Mouse (Mus musculus): ENCODE data around the gene Fbh1. TPM values are rescaled to one million over a fixed set of nuclear protein-coding genes. Genes with fewer than 3 reads are reported as not detected.

Gene Fbh1
- 33.6 TPM for total RNA-seq (2023)

DNA sequence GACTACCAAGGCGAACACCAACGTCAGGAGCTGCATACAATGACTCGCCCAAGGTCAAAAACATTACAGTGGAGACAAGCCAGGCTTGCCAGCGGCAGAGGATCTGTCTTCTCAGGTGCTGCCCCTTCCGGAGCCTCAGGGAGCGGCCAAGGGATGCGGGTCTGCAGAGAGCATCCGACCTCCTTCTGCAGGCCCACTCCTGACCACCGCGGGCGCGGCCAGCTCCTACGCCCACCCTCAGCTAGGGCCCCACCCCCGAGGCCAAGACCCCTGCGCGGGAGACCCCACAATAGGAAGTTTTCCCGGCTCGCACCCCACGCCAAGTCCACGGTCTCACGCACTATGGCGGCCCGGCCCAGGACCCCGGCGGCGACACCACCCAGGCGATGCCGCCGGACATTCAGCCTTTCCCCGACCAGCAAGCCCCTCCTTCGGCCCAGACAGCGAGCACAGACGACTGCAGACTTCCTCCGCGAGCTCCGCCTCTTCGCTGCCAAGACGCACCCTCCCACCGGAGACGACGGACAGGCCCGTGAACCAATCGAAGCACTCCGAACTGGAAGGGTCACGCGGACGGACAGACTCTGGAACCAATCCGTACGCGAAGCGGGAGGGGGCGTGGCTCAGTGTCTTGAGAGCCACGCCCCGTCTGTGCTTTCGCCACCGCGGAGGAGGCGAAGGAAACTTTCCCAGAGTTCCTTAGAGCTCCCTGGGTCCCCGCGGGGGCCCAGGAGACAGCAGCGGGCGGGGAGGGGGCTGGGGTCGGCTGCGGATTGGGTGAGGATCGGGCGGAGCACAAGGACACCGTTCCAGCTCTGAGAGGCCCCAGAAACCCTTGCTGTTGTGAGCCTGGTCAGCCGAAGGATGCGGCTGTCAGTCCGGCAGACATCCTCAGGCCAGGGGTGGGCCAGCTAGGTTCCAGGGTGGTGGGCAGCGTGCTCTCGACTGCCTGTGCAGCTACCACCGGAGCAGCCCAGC, at the start of gene Fbh1, which contains the start of gene Ankrd16:
TSS of gene Fbh1 (minus strand) at position 492 of the 978 bp plus-strand sequence.
TSS of gene Ankrd16 (plus strand) at position 786 of the 978 bp plus-strand sequence.

DNA sequence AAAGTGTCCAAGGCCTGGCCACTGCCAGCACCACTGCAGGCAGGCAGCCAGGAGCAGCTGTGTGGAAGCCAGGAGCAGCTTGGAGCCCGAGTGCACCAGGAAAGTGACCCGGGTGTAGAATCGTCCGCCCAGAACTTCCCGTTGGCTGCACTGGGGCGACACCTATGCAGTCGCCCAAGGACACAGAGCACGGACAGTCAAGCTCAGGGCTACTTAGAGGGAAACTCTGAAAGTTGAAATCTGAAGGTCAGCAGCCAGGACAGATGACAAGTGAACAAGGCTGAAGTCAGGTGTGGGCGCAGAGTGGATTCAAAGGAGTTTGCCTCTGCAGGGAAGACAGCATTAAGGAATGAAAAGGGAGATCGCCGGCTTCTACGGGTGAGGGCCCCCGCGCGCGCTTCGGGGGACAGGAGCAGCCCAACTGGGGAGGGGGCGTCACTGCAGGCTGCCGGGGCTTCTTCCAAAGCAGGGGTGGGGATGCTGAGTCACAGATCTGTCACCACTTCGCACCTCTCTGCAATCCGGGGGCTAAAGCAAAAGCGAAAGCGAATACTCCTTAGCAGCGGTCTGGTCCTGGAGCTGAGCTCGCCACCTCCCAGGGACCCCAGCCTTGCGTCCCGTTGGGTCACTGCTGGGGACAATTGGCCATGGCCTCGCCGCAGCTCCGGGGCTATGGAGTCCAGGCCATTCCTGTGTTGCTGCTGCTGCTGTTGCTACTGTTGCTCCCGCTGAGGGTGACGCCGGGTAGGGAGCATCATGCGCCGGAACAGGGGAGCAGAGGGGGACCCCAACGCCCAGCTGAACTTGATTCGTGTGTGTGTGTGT, 72.0 kb downstream of the Fbh1 start, which contains the start of gene Il15ra:
TSS of gene Il15ra (plus strand) at position 90 of the 825 bp plus-strand sequence.

Other genes with a start within 250 kb of the Fbh1 start
- gene Pfkfb3, start 223.5 kb downstream of the Fbh1 start, total RNA-seq (2023): 33.4 TPM
- 142 TPM for gene Rbm17, start 173.4 kb downstream of the Fbh1 start, total RNA-seq (2023)
- gene Gm17490, start 151.3 kb downstream of the Fbh1 start, total RNA-seq (2023): not detected
- 3.2 TPM for gene Il2ra, start 134.8 kb downstream of the Fbh1 start, total RNA-seq (2023)
- 4.9 TPM for gene Il15ra, start 72.3 kb downstream of the Fbh1 start, total RNA-seq (2023)
- gene Ankrd16, start 294 bp upstream of the Fbh1 start, total RNA-seq (2023): 79.8 TPM

Data from CD8-positive naive resting alpha-beta T cell, adult 57 days (primary cell).